13 mouse cellular contexts compared by ENCODE assay signal in genomic region chr10:76973797-76974436, GRCm38 (mm10). TPM values are rescaled to one million over a fixed set of nuclear protein-coding genes. Genes with fewer than 3 reads are reported as not detected.
DNase-seq lines count a peak whose midpoint lies in the region; ATAC-seq and TF ChIP-seq lines count a peak whose summit lies in the region.
"Had no signal": no experiment of that assay in that cellular context is flagged by ENCODE, and none has a peak within 500 bp of the region (broad histone marks: within the 10 kb centered on the region; RNA-seq: fewer than 3 reads in every experiment).

No protein-coding gene starts in this region.

- H3K9me3 ChIP-seq in forebrain, embryonic 10.5 days = no peaks in the 10 kb centered on the region
- no peaks in the 10 kb centered on the region for H3K9me3 ChIP-seq in forebrain, embryonic 11.5 days (ENCODE audit: control insufficient read depth, low read length)
- H3K9me3 ChIP-seq in forebrain, embryonic 16.5 days (ENCODE audit: control insufficient read depth, low read length) = no peaks in the 10 kb centered on the region
- H3K9me3 ChIP-seq in midbrain, postnatal 0 days (ENCODE audit: low read length) = no peaks in the 10 kb centered on the region
- no peaks in the 10 kb centered on the region for H3K9me3 ChIP-seq in liver, postnatal 0 days (ENCODE audit: low read length)
- H3K9me3 ChIP-seq: liver, embryonic 15.5 days had no signal

- H3K36me3 ChIP-seq in forebrain, embryonic 10.5 days (replicated peaks) = no peaks in the 10 kb centered on the region
- H3K36me3 ChIP-seq in forebrain, embryonic 11.5 days (ENCODE audit: control insufficient read depth, insufficient read depth, low read length) = no peaks in the 10 kb centered on the region
- no peaks in the 10 kb centered on the region for H3K36me3 ChIP-seq in C2C12 (ENCODE audit: control insufficient read depth, insufficient read depth)
- H3K36me3 ChIP-seq in forebrain, embryonic 16.5 days (ENCODE audit: control insufficient read depth, insufficient read depth) = no peaks in the 10 kb centered on the region
- no peaks in the 10 kb centered on the region for H3K36me3 ChIP-seq in midbrain, postnatal 0 days (ENCODE audit: insufficient read depth, low read length)
- no peaks in the 10 kb centered on the region for H3K36me3 ChIP-seq in liver, postnatal 0 days (replicated peaks; ENCODE audit: insufficient read depth, low read length)
- H3K36me3 ChIP-seq: liver, embryonic 15.5 days had no signal

- no peak overlapping the region for H3K9ac ChIP-seq in forebrain, embryonic 11.5 days (ENCODE audit: low read length)
- H3K9ac ChIP-seq in forebrain, embryonic 16.5 days (replicated peaks; ENCODE audit: low read depth, low read length) = no peak overlapping the region
- no peak overlapping the region for H3K9ac ChIP-seq in midbrain, postnatal 0 days (replicated peaks; ENCODE audit: low read length, poor library complexity, severe bottlenecking)
- H3K9ac ChIP-seq in liver, postnatal 0 days (replicated peaks) = no peak overlapping the region
- H3K9ac ChIP-seq: liver, embryonic 15.5 days had no signal

- no peak for TF ChIP-seq CTCF in C2C12 (IDR thresholded peaks at IDR 0.05; ENCODE audit: control insufficient read depth, insufficient read depth, insufficient read length)
- TF ChIP-seq CTCF in midbrain, postnatal 0 days (IDR thresholded peaks at IDR 0.05) = no peak
- no peak for TF ChIP-seq CTCF in liver, postnatal 0 days (IDR thresholded peaks at IDR 0.05; ENCODE audit: low read depth)

- TF ChIP-seq EP300 in liver, postnatal 0 days (IDR thresholded peaks at IDR 0.05; ENCODE audit: low read depth) = no peak

- peaks cover 28% of the 10 kb centered on the region for H3K4me1 ChIP-seq in forebrain, embryonic 10.5 days
- H3K4me1 ChIP-seq in forebrain, embryonic 11.5 days (replicated peaks; ENCODE audit: control insufficient read depth, insufficient read depth, low read length) = 0 out of 2 replicates have a peak, but pooled peaks cover 3% of the 10 kb centered on the region
- peaks cover 7% of the 10 kb centered on the region for H3K4me1 ChIP-seq in forebrain, embryonic 16.5 days (replicated peaks; ENCODE audit: control insufficient read depth, insufficient read depth, low read length)
- 0 out of 2 replicates have a peak, but pooled peaks cover 2% of the 10 kb centered on the region for H3K4me1 ChIP-seq in midbrain, postnatal 0 days (ENCODE audit: insufficient read depth, low read length)
- no peaks in the 10 kb centered on the region for H3K4me1 ChIP-seq in liver, postnatal 0 days (ENCODE audit: insufficient read depth)
- H3K4me1 ChIP-seq: liver, embryonic 15.5 days had no signal

- no peak for DNase-seq in forebrain, embryonic 10.5 days (ENCODE audit: extremely low spot score, low spot score)
- no peak for DNase-seq in forebrain, embryonic 11.5 days (ENCODE audit: low spot score)
- no peak for DNase-seq in midbrain, postnatal 0 days (ENCODE audit: low spot score)
- no peak for DNase-seq in liver, postnatal 0 days
- no peak for DNase-seq in adrenal gland, postnatal 14 days
- no peak for DNase-seq in frontal cortex, postnatal 36 days (ENCODE audit: low spot score in 2 of 2)
- DNase-seq: cerebellum, adult 8-10 months; right cerebral cortex, postnatal 4 days had no signal

- no peak overlapping the region for H3K4me3 ChIP-seq in forebrain, embryonic 10.5 days
- no peak overlapping the region for H3K4me3 ChIP-seq in forebrain, embryonic 11.5 days (ENCODE audit: low read depth, low read length)
- no peak overlapping the region for H3K4me3 ChIP-seq in C2C12 (ENCODE audit: insufficient read depth, poor library complexity, severe bottlenecking)
- no peak overlapping the region for H3K4me3 ChIP-seq in forebrain, embryonic 16.5 days (replicated peaks; ENCODE audit: low read length)
- H3K4me3 ChIP-seq in midbrain, postnatal 0 days (ENCODE audit: low read depth, low read length) = no peak overlapping the region
- H3K4me3 ChIP-seq in liver, postnatal 0 days (ENCODE audit: low read depth, low read length) = no peak overlapping the region
- H3K4me3 ChIP-seq: liver, embryonic 15.5 days had no signal

- H3K79me2 ChIP-seq in C2C12 (ENCODE audit: control insufficient read depth, insufficient read depth) = no peaks in the 10 kb centered on the region

- ATAC-seq in forebrain, embryonic 11.5 days (replicated peaks; ENCODE audit: low FRiP score) = no peak
- no peak for ATAC-seq in forebrain, embryonic 16.5 days
- ATAC-seq in midbrain, postnatal 0 days (ENCODE audit: low FRiP score) = peak; percentile 23; the same call in 1 of the 2 replicates
- no peak for ATAC-seq in liver, postnatal 0 days
- ATAC-seq: inflammation-experienced regulatory T-cells, adult 6 months had no signal

- no peaks in the 10 kb centered on the region for H3K27me3 ChIP-seq in forebrain, embryonic 10.5 days (ENCODE audit: poor library complexity, severe bottlenecking)
- H3K27me3 ChIP-seq in forebrain, embryonic 11.5 days (ENCODE audit: control insufficient read depth, insufficient read depth, low read length) = no peaks in the 10 kb centered on the region
- peaks cover 6% of the 10 kb centered on the region for H3K27me3 ChIP-seq in C2C12 (ENCODE audit: control insufficient read depth, insufficient read depth, insufficient read length)
- no peaks in the 10 kb centered on the region for H3K27me3 ChIP-seq in forebrain, embryonic 16.5 days (replicated peaks; ENCODE audit: control insufficient read depth, insufficient read depth, low read length)
- H3K27me3 ChIP-seq in midbrain, postnatal 0 days (ENCODE audit: insufficient read depth, low read length) = no peaks in the 10 kb centered on the region
- no peaks in the 10 kb centered on the region for H3K27me3 ChIP-seq in liver, postnatal 0 days (ENCODE audit: insufficient read depth, low read length)

- 45% methylated on average over 15 of the region's 15 CpGs for WGBS in forebrain, embryonic 10.5 days
- WGBS in forebrain, embryonic 11.5 days = 36% methylated on average over 15 of the region's 15 CpGs
- WGBS in forebrain, embryonic 16.5 days = 32% methylated on average over 15 of the region's 15 CpGs
- 12% methylated on average over 15 of the region's 15 CpGs for WGBS in midbrain, postnatal 0 days
- WGBS in liver, postnatal 0 days (ENCODE audit: insufficient replicate concordance) = 35% methylated on average over 15 of the region's 15 CpGs

- 0 out of 2 replicates have a peak overlapping the region, but pooled peaks have one; percentile 48 for H3K27ac ChIP-seq in forebrain, embryonic 10.5 days
- no peak overlapping the region for H3K27ac ChIP-seq in forebrain, embryonic 11.5 days (ENCODE audit: low read depth, low read length)
- no peak overlapping the region for H3K27ac ChIP-seq in forebrain, embryonic 16.5 days (ENCODE audit: low read length)
- H3K27ac ChIP-seq in midbrain, postnatal 0 days (ENCODE audit: low read depth, low read length) = no peak overlapping the region
- no peak overlapping the region for H3K27ac ChIP-seq in liver, postnatal 0 days (ENCODE audit: low read depth)
- H3K27ac ChIP-seq: kidney, postnatal 0 days; liver, embryonic 15.5 days had no signal

- no peaks in the 10 kb centered on the region for H3K79me3 ChIP-seq in C2C12 (ENCODE audit: low read depth)

- peak overlapping the region; percentile 15 for H3ac ChIP-seq in C2C12 (ENCODE audit: control insufficient read depth, insufficient read length, low read depth)

- no peak overlapping the region for H3K4me2 ChIP-seq in forebrain, embryonic 11.5 days (ENCODE audit: low read depth, low read length, severe bottlenecking)
- H3K4me2 ChIP-seq in forebrain, embryonic 16.5 days (ENCODE audit: low read length) = peak overlapping the region; percentile 17; the same call in 1 of the 2 replicates
- peak overlapping the region; percentile 19 for H3K4me2 ChIP-seq in midbrain, postnatal 0 days (ENCODE audit: low read depth, low read length, poor library complexity, severe bottlenecking)
- no peak overlapping the region for H3K4me2 ChIP-seq in liver, postnatal 0 days (ENCODE audit: low read depth, low read length)
- H3K4me2 ChIP-seq: liver, embryonic 15.5 days had no signal

TF ChIP-seq in C2C12, 6 proteins besides CTCF, POLR2A, EP300 and RAD21:
- no peak for TF ChIP-seq FOSL1 (IDR thresholded peaks at IDR 0.05; ENCODE audit: insufficient read depth, low read length, poor library complexity, severe bottlenecking)
- no peak for TF ChIP-seq CEBPB (IDR thresholded peaks at IDR 0.05; ENCODE audit: low read depth)
- no peak for TF ChIP-seq USF1 (IDR thresholded peaks at IDR 0.05; ENCODE audit: low read depth)
- no peak for TF ChIP-seq MYOD1 (IDR thresholded peaks at IDR 0.05; ENCODE audit: control insufficient read depth, insufficient read length, low read depth)
- no peak for TF ChIP-seq MYOG (IDR thresholded peaks at IDR 0.05; ENCODE audit: control insufficient read depth, extremely low read depth, insufficient read length)
- no peak for TF ChIP-seq MAX (IDR thresholded peaks at IDR 0.05)

RNA-seq across cellular contexts. Expression of gene Pcbp3, which starts 12.2 kb away (rescaled TPM):
- polyA plus RNA-seq in forebrain, embryonic 10.5 days (2016; fragmentation: Nextera tagmentation; extraction: Ambion mirVana) = 58.4 and 63.3 TPM in 2 replicates
- 35.4 and 38.9 TPM in 2 replicates for polyA plus RNA-seq in forebrain, embryonic 11.5 days (2014; fragmentation: Nextera tagmentation; extraction: Ambion mirVana)
- polyA plus RNA-seq in C2C12 (2012; fragmentation: generic; extraction: Trizol) = 9.8 TPM
- polyA plus RNA-seq in forebrain, embryonic 16.5 days (2015; fragmentation: Nextera tagmentation; extraction: Ambion mirVana) = 58.9 and 64.2 TPM in 2 replicates
- total RNA-seq in midbrain, postnatal 0 days (2014; rRNA removed) = 50.0 and 52.4 TPM in 2 replicates
- 74.4 and 76.3 TPM in 2 replicates for polyA plus RNA-seq in midbrain, postnatal 0 days (2015; fragmentation: Nextera tagmentation; extraction: Ambion mirVana)
- polyA plus RNA-seq in liver, postnatal 0 days (2015; fragmentation: Nextera tagmentation; extraction: Ambion mirVana) = 2.7 and 2.9 TPM in 2 replicates
- 32.3 and 33.7 TPM in 2 replicates for total RNA-seq in adrenal gland, postnatal 14 days (2021)

RNA-seq across cellular contexts. Expression of gene Slc19a1, which starts 58.1 kb away (rescaled TPM):
- polyA plus RNA-seq in forebrain, embryonic 10.5 days (2016; fragmentation: Nextera tagmentation; extraction: Ambion mirVana) = 37.1 and 44.4 TPM in 2 replicates
- polyA plus RNA-seq in forebrain, embryonic 11.5 days (2014; fragmentation: Nextera tagmentation; extraction: Ambion mirVana) = 34.5 and 34.8 TPM in 2 replicates
- 45.1 TPM for polyA plus RNA-seq in C2C12 (2012; fragmentation: generic; extraction: Trizol)
- 39.0 and 39.2 TPM in 2 replicates for polyA plus RNA-seq in forebrain, embryonic 16.5 days (2015; fragmentation: Nextera tagmentation; extraction: Ambion mirVana)
- 38.1 and 47.0 TPM in 2 replicates for total RNA-seq in midbrain, postnatal 0 days (2014; rRNA removed)
- polyA plus RNA-seq in midbrain, postnatal 0 days (2015; fragmentation: Nextera tagmentation; extraction: Ambion mirVana) = 44.1 and 44.9 TPM in 2 replicates
- polyA plus RNA-seq in liver, postnatal 0 days (2015; fragmentation: Nextera tagmentation; extraction: Ambion mirVana) = 7.1 and 10.5 TPM in 2 replicates
- total RNA-seq in adrenal gland, postnatal 14 days (2021) = 21.3 and 24.2 TPM in 2 replicates

Comparison
In these comparisons a context has a peak if more than half of its experiments do, and no peak if none do; other contexts are left out.
1. H3K4me2 ChIP-seq: peak in forebrain, embryonic 16.5 days (single experiment) and midbrain, postnatal 0 days (single experiment); none in forebrain, embryonic 11.5 days (single experiment) and liver, postnatal 0 days (single experiment).